Mouse (Mus musculus): ENCODE results near the gene Bcan. TPM values are rescaled to one million over a fixed set of nuclear protein-coding genes. Genes with fewer than 3 reads are reported as not detected.
A peak's percentile ranks its signal among the peaks of the same experiment; 100 is the strongest.

The Bcan gene
- polyA plus RNA-seq, 1 experiment from 2014 or later: 186 TPM

DNA sequence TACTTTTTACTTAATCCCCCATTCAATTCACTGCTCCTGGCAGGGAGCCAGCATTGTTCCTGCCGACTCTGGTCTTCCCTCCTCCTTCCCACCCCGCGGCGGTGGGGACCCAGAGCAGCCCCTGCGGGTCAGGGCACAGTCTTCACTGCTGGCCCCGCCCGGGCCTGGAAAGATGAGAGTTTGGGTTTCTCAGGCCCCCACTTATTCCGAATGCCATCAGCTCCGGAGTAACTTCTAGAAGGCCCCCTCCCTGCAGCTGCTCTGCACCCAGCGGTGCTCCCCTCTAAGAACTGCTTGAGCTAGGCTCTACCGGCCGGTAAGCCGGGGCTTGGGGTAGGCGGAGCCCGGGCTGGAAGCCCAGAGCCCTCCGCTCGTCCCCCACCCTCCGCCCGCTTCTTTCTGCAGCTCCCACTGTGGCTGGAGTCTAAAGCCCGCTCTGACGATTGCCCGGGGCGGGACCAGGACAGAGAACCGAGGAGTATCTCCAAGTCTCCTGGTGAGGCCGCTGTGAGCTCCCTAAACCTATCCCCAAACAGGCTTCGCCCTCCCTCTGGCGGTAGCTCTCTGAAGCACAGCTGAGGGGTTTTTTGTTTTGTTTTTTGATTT lies 39.3 kb downstream of the Bcan start:
- Histone ChIP-seq H3K9ac (ENCODE audit: low read depth, low read length) (peak overlapping the region; percentile 51), H3K4me1 (ENCODE audit: control insufficient read depth, insufficient read depth, low read depth, low read length) (no peaks in the 10 kb centered on the region; the same call in 1 of the 2 replicates), H3K27me3 (replicated peaks; ENCODE audit: control insufficient read depth, insufficient read depth, low read length) (no peaks in the 10 kb centered on the region), H3K9me3 (ENCODE audit: control insufficient read depth, low read length) (no peaks in the 10 kb centered on the region), H3K27ac (ENCODE audit: low read depth, low read length) (peak overlapping the region; percentile 70), H3K36me3 (ENCODE audit: control insufficient read depth, insufficient read depth, low read length) (no peaks in the 10 kb centered on the region), H3K4me3 (ENCODE audit: low read length) (peak overlapping the region; percentile 51), H3K4me2 (ENCODE audit: low read length) (peak overlapping the region; percentile 63)
- peak; percentile 98 for ATAC-seq
- WGBS: under 1% methylated on average over 25 of the region's 27 CpGs

DNA sequence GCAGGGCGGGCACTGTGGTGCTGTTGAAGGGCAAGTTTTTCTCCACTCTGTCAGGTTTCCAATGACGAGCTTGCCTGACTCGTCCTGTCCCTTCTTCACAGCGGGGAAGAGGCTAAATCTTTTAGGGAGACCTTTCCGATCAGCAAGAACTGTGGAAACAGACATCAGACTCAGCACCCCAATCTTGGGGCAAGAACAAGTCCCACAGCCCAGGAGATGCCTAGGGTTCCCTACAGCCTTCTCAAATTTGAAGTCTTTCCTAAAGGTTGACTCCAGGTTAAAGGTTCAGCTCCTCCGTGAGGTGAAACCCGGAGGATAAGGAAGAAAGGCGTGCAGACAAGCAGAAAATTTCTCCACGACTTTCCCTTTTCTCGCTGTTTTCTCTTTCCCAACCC lies 39.8 kb downstream of the Bcan start:
- H3K4me3 ChIP-seq (ENCODE audit: low read length): peak overlapping the region; percentile 51
- ATAC-seq: no peak
- H3K9me3 ChIP-seq (ENCODE audit: control insufficient read depth, low read length): no peaks in the 10 kb centered on the region
- no peaks in the 10 kb centered on the region; the same call in 1 of the 2 replicates for H3K4me1 ChIP-seq (ENCODE audit: control insufficient read depth, insufficient read depth, low read depth, low read length)
- H3K27me3 ChIP-seq (replicated peaks; ENCODE audit: control insufficient read depth, insufficient read depth, low read length): no peaks in the 10 kb centered on the region
- 3% methylated on average over 10 of the region's 10 CpGs for WGBS
- no peaks in the 10 kb centered on the region for H3K36me3 ChIP-seq (ENCODE audit: control insufficient read depth, insufficient read depth, low read length)
- peak overlapping the region; percentile 51 for H3K9ac ChIP-seq (ENCODE audit: low read depth, low read length)
- H3K27ac ChIP-seq (ENCODE audit: low read depth, low read length): peak overlapping the region; percentile 70; the same call in 1 of the 2 replicates
- peak overlapping the region; percentile 63 for H3K4me2 ChIP-seq (ENCODE audit: low read length)

DNA sequence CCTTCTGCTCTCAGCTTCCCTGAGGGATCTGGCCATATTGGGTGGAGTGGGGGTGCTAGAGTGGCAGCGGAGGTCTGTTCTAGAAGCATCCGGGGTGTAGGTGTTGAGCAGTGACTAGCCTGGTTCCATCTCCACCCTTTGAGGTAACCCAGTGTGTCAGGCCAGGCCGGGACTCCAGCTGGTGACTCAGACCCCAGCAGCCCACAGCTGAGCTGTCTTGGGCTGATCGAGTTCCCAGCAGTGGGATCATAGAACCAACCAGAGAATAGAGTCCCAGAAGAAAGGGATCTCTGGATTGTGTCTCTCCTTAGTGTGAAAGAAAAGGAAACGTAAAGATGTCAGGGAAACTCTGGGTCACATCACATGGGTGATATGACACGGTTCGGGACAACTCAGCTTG lies 40.7 kb downstream of the Bcan start:
- Histone ChIP-seq H3K9ac (ENCODE audit: low read depth, low read length) (no peak overlapping the region), H3K9me3 (ENCODE audit: control insufficient read depth, low read length) (no peaks in the 10 kb centered on the region), H3K4me3 (ENCODE audit: low read length) (no peak overlapping the region), H3K36me3 (ENCODE audit: control insufficient read depth, insufficient read depth, low read length) (no peaks in the 10 kb centered on the region), H3K27me3 (replicated peaks; ENCODE audit: control insufficient read depth, insufficient read depth, low read length) (no peaks in the 10 kb centered on the region), H3K4me1 (ENCODE audit: control insufficient read depth, insufficient read depth, low read depth, low read length) (no peaks in the 10 kb centered on the region; the same call in 1 of the 2 replicates), H3K4me2 (ENCODE audit: low read length) (no peak overlapping the region), H3K27ac (ENCODE audit: low read depth, low read length) (no peak overlapping the region)
- no peak for ATAC-seq
- 43% methylated on average over 7 of the region's 7 CpGs for WGBS

DNA sequence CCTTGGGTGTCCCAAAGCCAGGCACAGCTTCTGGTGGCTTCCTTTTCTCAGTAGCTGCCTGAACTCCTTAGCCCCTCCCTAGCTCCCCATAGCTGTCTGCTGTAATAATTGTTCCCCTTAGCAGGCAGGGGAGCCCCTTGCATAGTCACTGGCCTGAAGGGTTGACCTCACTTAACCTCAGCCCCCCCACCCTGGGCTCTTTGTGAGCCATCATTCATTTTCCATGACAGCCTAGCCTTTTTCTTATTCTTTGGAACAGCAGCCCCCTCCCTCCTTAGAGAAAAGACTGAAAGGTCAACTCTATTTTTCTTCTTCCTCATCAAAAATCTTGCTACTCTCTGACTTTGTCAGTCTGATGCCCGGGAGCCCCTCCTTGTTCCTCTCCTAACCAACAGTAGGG lies 41.1 kb downstream of the Bcan start:
- no peak for ATAC-seq
- Histone ChIP-seq H3K27me3 (replicated peaks; ENCODE audit: control insufficient read depth, insufficient read depth, low read length) (no peaks in the 10 kb centered on the region), H3K9me3 (ENCODE audit: control insufficient read depth, low read length) (no peaks in the 10 kb centered on the region), H3K4me2 (ENCODE audit: low read length) (no peak overlapping the region), H3K9ac (ENCODE audit: low read depth, low read length) (no peak overlapping the region), H3K27ac (ENCODE audit: low read depth, low read length) (no peak overlapping the region), H3K4me1 (ENCODE audit: control insufficient read depth, insufficient read depth, low read depth, low read length) (no peaks in the 10 kb centered on the region; the same call in 1 of the 2 replicates), H3K36me3 (ENCODE audit: control insufficient read depth, insufficient read depth, low read length) (no peaks in the 10 kb centered on the region), H3K4me3 (ENCODE audit: low read length) (no peak overlapping the region)
- WGBS: 21% methylated on average over 1 of the region's 1 CpGs

DNA sequence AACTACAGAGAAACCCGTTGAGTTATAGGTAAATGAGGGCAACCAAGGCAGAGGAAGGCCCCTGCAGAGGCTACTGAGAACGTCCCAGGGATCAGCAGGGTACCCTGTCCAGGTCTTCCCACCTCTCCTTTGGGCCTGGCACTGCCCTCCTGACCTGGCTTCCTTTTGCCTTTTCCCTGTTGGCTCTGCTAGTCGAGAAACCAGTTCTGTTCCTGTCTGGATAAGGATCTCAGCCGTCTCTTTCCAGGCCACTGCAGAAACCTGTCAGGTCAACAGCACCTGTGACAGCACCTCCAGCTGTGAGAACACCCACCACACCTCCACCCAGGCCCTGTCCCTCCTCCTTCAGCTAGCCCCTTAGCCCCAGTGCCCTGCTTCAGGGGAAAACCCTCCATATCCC lies 41.6 kb downstream of the Bcan start:
- Histone ChIP-seq H3K4me1 (ENCODE audit: control insufficient read depth, insufficient read depth, low read depth, low read length) (no peaks in the 10 kb centered on the region; the same call in 1 of the 2 replicates), H3K9ac (ENCODE audit: low read depth, low read length) (no peak overlapping the region), H3K36me3 (ENCODE audit: control insufficient read depth, insufficient read depth, low read length) (no peaks in the 10 kb centered on the region), H3K4me2 (ENCODE audit: low read length) (no peak overlapping the region), H3K27me3 (replicated peaks; ENCODE audit: control insufficient read depth, insufficient read depth, low read length) (no peaks in the 10 kb centered on the region), H3K27ac (ENCODE audit: low read depth, low read length) (no peak overlapping the region), H3K9me3 (ENCODE audit: control insufficient read depth, low read length) (no peaks in the 10 kb centered on the region), H3K4me3 (ENCODE audit: low read length) (no peak overlapping the region)
- WGBS: 23% methylated on average over 3 of the region's 4 CpGs
- ATAC-seq: no peak

DNA sequence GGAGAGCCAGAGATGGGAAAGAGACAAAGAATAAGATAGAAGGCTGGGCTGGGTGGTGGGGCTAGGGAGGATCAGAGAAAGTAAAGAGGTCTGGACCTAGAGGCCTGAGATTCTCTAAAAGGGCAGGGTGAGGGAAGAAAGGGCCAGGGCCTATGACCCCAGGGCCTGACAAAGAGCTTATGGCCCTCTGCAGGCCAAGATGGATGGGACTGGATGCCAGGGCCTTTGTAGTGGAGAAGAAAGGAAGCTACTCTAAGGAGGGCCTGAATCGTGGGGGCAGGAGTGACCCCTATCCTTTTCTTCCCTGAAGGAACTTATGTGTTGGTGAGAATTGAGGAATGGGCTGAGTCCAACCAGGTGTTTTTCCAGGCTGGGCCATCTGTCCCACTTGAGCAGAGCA lies 42.0 kb downstream of the Bcan start:
- H3K9ac ChIP-seq (ENCODE audit: low read depth, low read length): no peak overlapping the region
- no peak overlapping the region for H3K27ac ChIP-seq (ENCODE audit: low read depth, low read length)
- no peaks in the 10 kb centered on the region for H3K36me3 ChIP-seq (ENCODE audit: control insufficient read depth, insufficient read depth, low read length)
- no peak overlapping the region for H3K4me2 ChIP-seq (ENCODE audit: low read length)
- H3K4me3 ChIP-seq (ENCODE audit: low read length): no peak overlapping the region
- H3K4me1 ChIP-seq (ENCODE audit: control insufficient read depth, insufficient read depth, low read depth, low read length): no peaks in the 10 kb centered on the region; the same call in 1 of the 2 replicates
- H3K9me3 ChIP-seq (ENCODE audit: control insufficient read depth, low read length): no peaks in the 10 kb centered on the region
- WGBS: 8% methylated on average over 1 of the region's 1 CpGs
- no peak for ATAC-seq
- no peaks in the 10 kb centered on the region for H3K27me3 ChIP-seq (replicated peaks; ENCODE audit: control insufficient read depth, insufficient read depth, low read length)

DNA sequence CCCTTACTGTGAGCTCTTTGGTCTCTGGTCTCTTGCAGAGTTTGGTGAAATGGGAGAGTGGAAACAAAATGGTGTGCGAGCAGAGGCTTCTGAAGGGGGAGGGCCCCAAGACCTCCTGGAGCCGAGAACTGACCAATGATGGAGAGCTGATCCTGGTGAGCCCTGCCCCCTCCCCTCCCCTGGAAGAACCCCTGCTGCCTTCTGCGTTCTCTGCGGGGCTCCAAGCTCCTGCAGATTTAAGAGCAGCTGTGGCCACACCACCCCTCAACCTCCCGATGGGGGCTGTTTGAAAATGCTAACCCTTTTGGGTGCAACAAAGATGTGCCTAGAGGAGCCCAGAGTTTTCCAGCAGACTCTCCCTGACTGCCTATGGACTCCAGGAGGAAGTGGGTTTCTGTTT lies 47.6 kb downstream of the Bcan start:
- H3K36me3 ChIP-seq (ENCODE audit: control insufficient read depth, insufficient read depth, low read length): no peaks in the 10 kb centered on the region
- H3K4me2 ChIP-seq (ENCODE audit: low read length): peak overlapping the region; percentile 38
- WGBS: 7% methylated on average over 5 of the region's 5 CpGs
- peaks cover 28% of the 10 kb centered on the region for H3K4me1 ChIP-seq (ENCODE audit: control insufficient read depth, insufficient read depth, low read depth, low read length)
- H3K27me3 ChIP-seq (replicated peaks; ENCODE audit: control insufficient read depth, insufficient read depth, low read length): no peaks in the 10 kb centered on the region; the same call in none of the 2 replicates
- peak; percentile 72 for ATAC-seq
- H3K27ac ChIP-seq (ENCODE audit: low read depth, low read length): no peak overlapping the region
- no peaks in the 10 kb centered on the region for H3K9me3 ChIP-seq (ENCODE audit: control insufficient read depth, low read length)
- peak overlapping the region; percentile 5; the same call in 1 of the 2 replicates for H3K4me3 ChIP-seq (ENCODE audit: low read length)
- H3K9ac ChIP-seq (ENCODE audit: low read depth, low read length): no peak overlapping the region

DNA sequence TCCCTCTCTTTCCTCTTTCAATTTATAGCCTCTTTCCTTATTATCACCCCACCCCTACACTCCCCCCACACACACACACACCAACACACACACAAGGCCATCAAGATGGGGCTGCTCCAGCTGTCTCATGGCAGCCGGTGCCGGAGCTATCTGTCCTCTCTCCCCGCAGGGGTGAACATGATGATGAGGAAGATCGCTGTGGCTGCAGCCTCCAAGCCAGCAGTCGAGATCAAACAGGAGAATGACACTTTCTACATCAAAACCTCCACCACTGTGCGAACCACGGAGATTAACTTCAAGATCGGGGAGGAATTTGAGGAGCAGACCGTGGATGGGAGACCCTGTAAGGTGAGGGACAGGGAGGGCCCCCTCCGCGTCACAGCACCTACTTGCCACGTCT lies 48.1 kb downstream of the Bcan start:
- no peaks in the 10 kb centered on the region; the same call in none of the 2 replicates for H3K27me3 ChIP-seq (replicated peaks; ENCODE audit: control insufficient read depth, insufficient read depth, low read length)
- no peak overlapping the region for H3K9ac ChIP-seq (ENCODE audit: low read depth, low read length)
- H3K36me3 ChIP-seq (ENCODE audit: control insufficient read depth, insufficient read depth, low read length): no peaks in the 10 kb centered on the region
- H3K27ac ChIP-seq (ENCODE audit: low read depth, low read length): no peak overlapping the region
- ATAC-seq: no peak
- H3K9me3 ChIP-seq (ENCODE audit: control insufficient read depth, low read length): no peaks in the 10 kb centered on the region
- 18% methylated on average over 12 of the region's 12 CpGs for WGBS
- peak overlapping the region; percentile 38 for H3K4me2 ChIP-seq (ENCODE audit: low read length)
- peaks cover 33% of the 10 kb centered on the region for H3K4me1 ChIP-seq (ENCODE audit: control insufficient read depth, insufficient read depth, low read depth, low read length)
- peak overlapping the region; percentile 5; the same call in 1 of the 2 replicates for H3K4me3 ChIP-seq (ENCODE audit: low read length)

DNA sequence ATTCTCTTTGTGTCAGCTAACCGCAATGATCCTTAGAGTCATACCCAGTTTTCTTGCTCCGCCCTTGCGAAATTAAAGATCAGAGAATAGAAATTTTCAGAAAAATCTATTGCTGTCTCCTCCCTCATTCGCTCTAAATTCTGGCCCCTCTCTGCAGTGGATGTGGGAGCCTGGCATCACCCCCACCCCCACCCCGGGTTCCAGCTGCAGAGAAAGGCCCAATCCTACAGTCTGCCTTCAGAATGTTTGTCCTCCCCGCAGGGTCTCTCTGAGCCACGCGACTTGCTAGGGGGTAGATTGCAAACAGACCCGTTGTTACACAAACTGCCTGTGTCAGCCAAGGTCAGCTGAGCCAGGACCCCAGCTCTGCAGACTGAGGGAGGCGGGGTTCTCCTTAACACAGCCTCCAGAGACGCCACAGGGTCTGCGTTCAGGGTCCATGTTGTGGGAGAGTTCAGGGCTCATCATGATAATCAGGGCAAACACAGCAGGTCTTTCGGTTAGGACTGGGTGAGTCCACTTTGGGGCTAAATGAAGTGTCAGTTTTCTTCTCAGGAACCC lies 50.0 kb downstream of the Bcan start:
- H3K36me3 ChIP-seq (ENCODE audit: control insufficient read depth, insufficient read depth, low read length): no peaks in the 10 kb centered on the region
- H3K4me3 ChIP-seq (ENCODE audit: low read length): no peak overlapping the region; the same call in 1 of the 2 replicates
- no peak overlapping the region; the same call in 1 of the 2 replicates for H3K9ac ChIP-seq (ENCODE audit: low read depth, low read length)
- H3K27me3 ChIP-seq (replicated peaks; ENCODE audit: control insufficient read depth, insufficient read depth, low read length): no peaks in the 10 kb centered on the region; the same call in none of the 2 replicates
- no peak overlapping the region for H3K27ac ChIP-seq (ENCODE audit: low read depth, low read length)
- H3K4me2 ChIP-seq (ENCODE audit: low read length): peak overlapping the region; percentile 21
- WGBS: 13% methylated on average over 13 of the region's 13 CpGs
- ATAC-seq: no peak
- peaks cover 37% of the 10 kb centered on the region for H3K4me1 ChIP-seq (ENCODE audit: control insufficient read depth, insufficient read depth, low read depth, low read length)
- H3K9me3 ChIP-seq (ENCODE audit: control insufficient read depth, low read length): no peaks in the 10 kb centered on the region

Measured in hindbrain, embryonic 16.5 days (tissue).